Mouse (Mus musculus) forebrain, embryonic 15.5 days (tissue): ENCODE data around the gene Fndc1. TPM values are rescaled to one million over a fixed set of nuclear protein-coding genes. Genes with fewer than 3 reads are reported as not detected.

Experiments used
- ATAC-seq: fragments of 200-750 bp; cut with Nextera tagmentation; replicated peaks from 2 replicates; pipeline ENCODE4 v1.8.0; 2017; ENCODE audit warnings: mild to moderate bottlenecking, moderate TSS enrichment, moderate library complexity
- H3K27ac ChIP-seq: fragments of 300-500 bp; sonication (generic); replicated peaks from 2 replicates; pipeline ENCODE4 v1.5.1; 2015; ENCODE audit warnings: mild to moderate bottlenecking, inconsistent platforms
- H3K27me3 ChIP-seq: fragments of 300-500 bp; sonication (generic); 2 replicates; pipeline ENCODE4 v1.6.1; 2015; ENCODE audit warnings: inconsistent platforms
- H3K36me3 ChIP-seq: fragments of 300-500 bp; sonication (generic); 2 replicates; pipeline ENCODE4 v1.6.1; 2015; ENCODE audit warnings: mild to moderate bottlenecking, inconsistent platforms
- H3K4me1 ChIP-seq: fragments of 300-500 bp; sonication (generic); 2 replicates; pipeline ENCODE4 v1.6.1; 2015; ENCODE audit warnings: inconsistent platforms
- H3K4me2 ChIP-seq: fragments of 300-500 bp; sonication (generic); replicated peaks from 2 replicates; pipeline ENCODE4 v1.6.1; 2015; ENCODE audit warnings: mild to moderate bottlenecking, inconsistent platforms
- H3K4me3 ChIP-seq: fragments of 300-500 bp; sonication (generic); 2 replicates; pipeline ENCODE4 v1.5.1; 2015; ENCODE audit warnings: mild to moderate bottlenecking, inconsistent platforms
- H3K9ac ChIP-seq: fragments of 300-500 bp; sonication (generic); replicated peaks from 2 replicates; pipeline ENCODE4 v1.6.1; 2015; ENCODE audit warnings: mild to moderate bottlenecking, inconsistent platforms
- H3K9me3 ChIP-seq: fragments of 300-500 bp; sonication (generic); 2 replicates; pipeline ENCODE4 v1.6.1; 2016; ENCODE audit warnings: inconsistent platforms
- WGBS: fragments of 180-500 bp; shearing (Covaris S2); methylation state at CpG from one replicate; pipeline ENCODE4 v1.1.7; 2015; ENCODE audit warnings: mixed read lengths; 5-methylcytosine and 5-hydroxymethylcytosine counted together
- microRNA-seq: library from miRNA; unstranded; fragments of <30 nt; microRNA quantifications from one replicate; pipeline ENCODE4, GENCODE M21; 2016
- polyA plus RNA-seq: library from polyadenylated mRNA; unstranded; fragments of >200 nt; fragmentation: Nextera tagmentation; extraction: Ambion mirVana; gene quantifications from 2 replicates; pipeline ENCODE4 v1.2.1, GENCODE M21; 2015

Fndc1 gene
- polyA plus RNA-seq, 1 experiment from 2014 or later, result 2.0 TPM

GRCm38 (mm10) chr17:7746841-7747240, 80.3 kb downstream of the Fndc1 start:
- 79% methylated on average over 3 of the region's 3 CpGs for WGBS
- no peak for ATAC-seq
- no peak overlapping the region for H3K9ac ChIP-seq

GRCm38 (mm10) chr17:7744976-7745375, 82.1 kb downstream of the Fndc1 start:
- Histone ChIP-seq H3K9ac (no peak overlapping the region), H3K9me3 (no peaks in the 10 kb centered on the region), H3K4me1 (no peaks in the 10 kb centered on the region), H3K4me3 (no peak overlapping the region), H3K36me3 (no peaks in the 10 kb centered on the region), H3K27me3 (no peaks in the 10 kb centered on the region), H3K27ac (no peak overlapping the region), H3K4me2 (no peak overlapping the region)
- no peak for ATAC-seq
- WGBS, result 88% methylated on average over 4 of the region's 4 CpGs

More at GRCm38 (mm10) chr17:7746841-7747240, 80.3 kb downstream of the Fndc1 start:
- no peaks in the 10 kb centered on the region for H3K9me3 ChIP-seq
- H3K36me3 ChIP-seq, result no peaks in the 10 kb centered on the region
- H3K4me2 ChIP-seq, result no peak overlapping the region
- no peaks in the 10 kb centered on the region for H3K27me3 ChIP-seq
- no peak overlapping the region for H3K27ac ChIP-seq
- no peak overlapping the region for H3K4me3 ChIP-seq
- no peaks in the 10 kb centered on the region for H3K4me1 ChIP-seq

DNA sequence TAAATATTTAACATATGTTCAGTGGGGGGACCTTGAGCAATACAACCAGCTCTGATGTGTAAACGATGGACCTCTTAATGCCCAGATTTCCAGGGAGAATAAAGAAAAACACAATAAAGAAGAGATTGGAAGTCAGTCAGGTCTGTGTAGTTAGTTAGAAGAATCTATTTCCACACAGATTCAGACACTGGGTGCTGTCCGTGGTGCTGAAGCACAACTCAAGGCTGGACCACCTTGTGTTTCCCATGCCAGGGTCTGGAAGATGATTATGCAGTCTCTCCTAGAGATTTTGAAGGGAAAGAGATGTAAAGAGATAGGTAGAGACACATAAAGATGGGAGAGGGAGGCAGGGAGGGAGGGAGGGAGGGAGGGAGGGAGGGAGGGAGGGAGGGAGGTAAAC, 86.1 kb downstream of the Fndc1 start:
- H3K9ac ChIP-seq, result no peak overlapping the region
- no peaks in the 10 kb centered on the region for H3K4me1 ChIP-seq
- no peaks in the 10 kb centered on the region for H3K36me3 ChIP-seq
- no peak overlapping the region for H3K4me3 ChIP-seq
- H3K27me3 ChIP-seq, result no peaks in the 10 kb centered on the region
- H3K9me3 ChIP-seq, result no peaks in the 10 kb centered on the region
- no peak overlapping the region for H3K4me2 ChIP-seq
- no peak overlapping the region for H3K27ac ChIP-seq
- ATAC-seq, result no peak
- WGBS, result 35% methylated on average over 2 of the region's 2 CpGs

- Histone ChIP-seq H3K4me1 (no peaks in the 10 kb centered on the region), H3K27ac (no peak overlapping the region), H3K4me2 (no peak overlapping the region), H3K27me3 (no peaks in the 10 kb centered on the region), H3K9me3 (no peaks in the 10 kb centered on the region), H3K9ac (no peak overlapping the region), H3K4me3 (no peak overlapping the region), H3K36me3 (no peaks in the 10 kb centered on the region)
- no peak for ATAC-seq
- 48% methylated on average over 4 of the region's 4 CpGs for WGBS
Observed at GRCm38 (mm10) chr17:7722991-7723390, 104.1 kb downstream of the Fndc1 start.

GRCm38 (mm10) chr17:7718886-7719285, 108.2 kb downstream of the Fndc1 start:
- Histone ChIP-seq H3K36me3 (no peaks in the 10 kb centered on the region), H3K4me1 (no peaks in the 10 kb centered on the region), H3K9me3 (no peaks in the 10 kb centered on the region), H3K27me3 (no peaks in the 10 kb centered on the region), H3K4me2 (no peak overlapping the region), H3K9ac (no peak overlapping the region), H3K4me3 (no peak overlapping the region), H3K27ac (no peak overlapping the region)
- WGBS, result 58% methylated on average over 1 of the region's 1 CpGs
- no peak for ATAC-seq

DNA sequence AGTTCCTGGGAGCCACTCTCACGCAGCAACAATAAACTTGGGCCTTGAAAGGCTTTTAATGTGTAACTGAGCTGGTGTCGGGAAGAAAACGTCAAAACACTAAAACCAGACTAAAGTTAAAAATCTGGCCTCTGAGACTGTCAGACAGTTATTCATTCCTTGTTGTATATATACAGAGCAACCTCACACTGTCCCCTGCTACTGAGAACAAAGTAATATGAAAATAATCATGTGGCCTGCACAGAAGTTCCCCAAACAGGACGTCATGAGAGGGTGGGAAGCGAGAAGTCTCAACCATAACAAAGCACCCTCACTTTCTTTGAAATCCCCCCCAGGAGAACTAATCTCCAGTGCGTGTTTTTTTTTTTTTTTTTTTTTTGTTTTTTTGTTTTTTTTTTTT, 109.2 kb downstream of the Fndc1 start:
- no peaks in the 10 kb centered on the region for H3K36me3 ChIP-seq
- H3K4me3 ChIP-seq, result no peak overlapping the region
- no peak overlapping the region for H3K27ac ChIP-seq
- 73% methylated on average over 6 of the region's 6 CpGs for WGBS
- no peaks in the 10 kb centered on the region for H3K27me3 ChIP-seq
- H3K9ac ChIP-seq, result no peak overlapping the region
- H3K9me3 ChIP-seq, result no peaks in the 10 kb centered on the region
- no peak overlapping the region for H3K4me2 ChIP-seq
- ATAC-seq, result no peak
- H3K4me1 ChIP-seq, result no peaks in the 10 kb centered on the region

- Histone ChIP-seq H3K27me3 (no peaks in the 10 kb centered on the region), H3K27ac (no peak overlapping the region), H3K4me3 (no peak overlapping the region), H3K36me3 (no peaks in the 10 kb centered on the region), H3K4me2 (no peak overlapping the region), H3K9me3 (no peaks in the 10 kb centered on the region), H3K4me1 (no peaks in the 10 kb centered on the region), H3K9ac (no peak overlapping the region)
- ATAC-seq, result no peak
- 84% methylated on average over 2 of the region's 2 CpGs for WGBS
Observed at GRCm38 (mm10) chr17:7713020-7713419, 114.1 kb downstream of the Fndc1 start.

- no peak overlapping the region for H3K4me2 ChIP-seq
- H3K4me1 ChIP-seq, result no peaks in the 10 kb centered on the region
- no peak overlapping the region for H3K4me3 ChIP-seq
- H3K9me3 ChIP-seq, result no peaks in the 10 kb centered on the region
- no peak overlapping the region for H3K27ac ChIP-seq
- WGBS, result 79% methylated on average over 4 of the region's 4 CpGs
- no peak overlapping the region for H3K9ac ChIP-seq
- no peak for ATAC-seq
- H3K36me3 ChIP-seq, result no peaks in the 10 kb centered on the region
- no peaks in the 10 kb centered on the region for H3K27me3 ChIP-seq
Observed at GRCm38 (mm10) chr17:7707073-7707472, 120.0 kb downstream of the Fndc1 start.

- Histone ChIP-seq H3K27me3 (no peaks in the 10 kb centered on the region), H3K9ac (no peak overlapping the region), H3K9me3 (no peaks in the 10 kb centered on the region), H3K4me3 (no peak overlapping the region), H3K4me1 (no peaks in the 10 kb centered on the region), H3K27ac (no peak overlapping the region), H3K36me3 (no peaks in the 10 kb centered on the region), H3K4me2 (no peak overlapping the region)
- 88% methylated on average over 4 of the region's 4 CpGs for WGBS
- no peak for ATAC-seq
Observed at GRCm38 (mm10) chr17:7690271-7690670, 136.8 kb downstream of the Fndc1 start.

Small RNA genes within 50 kb of the gene (microRNA-seq; reads per million reads assigned to microRNA genes)
- gene Gm25872, result not detected

Other genes starting within 250 kb of the Fndc1 start
- gene Tagap, start 98.7 kb upstream of the Fndc1 start, polyA plus RNA-seq, result 0.36 and 0.41 TPM in 2 replicates
- 68.0 and 77.6 TPM in 2 replicates for gene Rsph3a, start 118.3 kb upstream of the Fndc1 start, polyA plus RNA-seq